Mouse (Mus musculus) megakaryocyte-erythroid progenitor cell, adult 5-6 weeks (primary cell): Measurements from ENCODE around the gene Hnrnpr. TPM values are rescaled to one million over a fixed set of nuclear protein-coding genes. Genes with fewer than 3 reads are reported as not detected.

Source experiments
- ATAC-seq: replicated peaks from 2 replicates; pipeline ENCODE4 v1.8.0; 2016; ENCODE audit warnings: mild to moderate bottlenecking, inconsistent platforms; ENCODE audit not compliant: severe bottlenecking, poor library complexity, low FRiP score, low TSS enrichment
- total RNA-seq, 2 experiments: library from RNA; stranded (forward) in 1 of 2; stranded (reverse) in 1 of 2; fragments of 200-1000, 215-1000 nt in 1 of 2; fragments of >200 nt in 1 of 2; fragmentation: Nextera tagmentation in 1 of 2; gene quantifications; 2 replicates each; pipeline ENCODE4 v1.2.3; 2014 to 2017

Gene Hnrnpr
- total RNA-seq, 2 experiments from 2014 or later, result 115 to 222 TPM

GRCm38 (mm10) chr4:136302462-136302861, 8.3 kb upstream of the Hnrnpr start:
- no peak for ATAC-seq

GRCm38 (mm10) chr4:136304181-136304580, 6.6 kb upstream of the Hnrnpr start:
- ATAC-seq, result no peak

GRCm38 (mm10) chr4:136308355-136308754, 2.4 kb upstream of the Hnrnpr start:
- ATAC-seq, result no peak

GRCm38 (mm10) chr4:136309780-136310179, 962 bp upstream of the Hnrnpr start:
- ATAC-seq, result peak; percentile 70

- ATAC-seq, result peak; percentile 35
Measured at GRCm38 (mm10) chr4:136311042-136311999, 579 bp downstream of the Hnrnpr start.

- no peak for ATAC-seq
Measured at GRCm38 (mm10) chr4:136312616-136313015, 1.9 kb downstream of the Hnrnpr start.

- ATAC-seq, result no peak
Measured at GRCm38 (mm10) chr4:136317667-136318066, 6.9 kb downstream of the Hnrnpr start.

- no peak for ATAC-seq
Measured at GRCm38 (mm10) chr4:136320016-136320415, 9.3 kb downstream of the Hnrnpr start.

GRCm38 (mm10) chr4:136324226-136324625, 13.5 kb downstream of the Hnrnpr start:
- no peak for ATAC-seq

- no peak for ATAC-seq
Measured at GRCm38 (mm10) chr4:136327238-136327637, 16.5 kb downstream of the Hnrnpr start.

GRCm38 (mm10) chr4:136328115-136328514, 17.4 kb downstream of the Hnrnpr start:
- no peak for ATAC-seq

GRCm38 (mm10) chr4:136331709-136332108, 21.0 kb downstream of the Hnrnpr start:
- ATAC-seq, result no peak

- no peak for ATAC-seq
Measured at GRCm38 (mm10) chr4:136333191-136333590, 22.4 kb downstream of the Hnrnpr start.

- no peak for ATAC-seq
Measured at GRCm38 (mm10) chr4:136335065-136335464, 24.3 kb downstream of the Hnrnpr start.

- no peak for ATAC-seq
Measured at GRCm38 (mm10) chr4:136337129-136337528, 26.4 kb downstream of the Hnrnpr start.

- ATAC-seq, result no peak
Measured at GRCm38 (mm10) chr4:136349616-136350015, 38.9 kb downstream of the Hnrnpr start.

GRCm38 (mm10) chr4:136357026-136357425, 46.3 kb downstream of the Hnrnpr start:
- ATAC-seq, result no peak

GRCm38 (mm10) chr4:136357429-136357828, 46.7 kb downstream of the Hnrnpr start:
- no peak for ATAC-seq

GRCm38 (mm10) chr4:136367856-136368255, 57.1 kb downstream of the Hnrnpr start:
- ATAC-seq, result no peak

GRCm38 (mm10) chr4:136369727-136370126, 59.0 kb downstream of the Hnrnpr start:
- ATAC-seq, result peak; percentile 65; the same call in 1 of the 2 replicates
